Mouse (Mus musculus): ENCODE measurements around the gene Mapkapk2. TPM values are rescaled to one million over a fixed set of nuclear protein-coding genes. Genes with fewer than 3 reads are reported as not detected.

Gene Mapkapk2
- polyA plus RNA-seq, 1 experiment: 35.8 TPM

DNA sequence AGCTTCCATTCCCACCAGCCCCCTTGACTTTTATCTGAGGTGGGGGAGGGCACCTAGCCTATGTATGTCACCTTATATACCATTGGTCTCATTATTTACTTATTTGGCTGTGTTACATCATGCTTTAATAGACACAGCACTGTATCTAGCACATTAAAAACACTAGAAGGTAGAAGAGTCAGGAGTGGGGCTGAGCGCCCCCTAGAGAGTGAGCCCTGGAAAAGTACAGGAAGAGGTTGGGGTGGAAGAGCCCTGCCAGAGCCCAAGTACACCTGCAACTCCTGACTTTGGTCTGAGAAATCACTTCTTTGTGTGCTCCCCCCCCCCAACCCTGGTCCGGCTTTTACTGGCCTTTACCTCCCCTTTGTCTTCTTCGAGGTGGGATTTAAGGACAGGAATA, 24.4 kb upstream of the Mapkapk2 start:
- Histone ChIP-seq H3K4me1 (ENCODE audit: control insufficient read depth, insufficient read depth, low read length) (no peaks in the 10 kb centered on the region), H3K4me3 (replicated peaks; ENCODE audit: insufficient read depth, low read depth, low read length) (no peak overlapping the region), H3K27me3 (ENCODE audit: control insufficient read depth, insufficient read depth, low read length) (no peaks in the 10 kb centered on the region), H3K27ac (ENCODE audit: insufficient read depth, low read length) (no peak overlapping the region)
- 55% methylated on average over 3 of the region's 3 CpGs for WGBS
- TF ChIP-seq CTCF (IDR thresholded peaks at IDR 0.05; ENCODE audit: borderline replicate concordance, insufficient read depth, low read depth, low read length) (no peak), POLR2A (IDR thresholded peaks at IDR 0.05; ENCODE audit: borderline replicate concordance, insufficient read depth, low read length) (no peak)
- DNase-seq: no peak

GRCm38 (mm10) chr1:131119026-131119425, 21.4 kb upstream of the Mapkapk2 start:
- Histone ChIP-seq H3K27ac (ENCODE audit: insufficient read depth, low read length) (no peak overlapping the region), H3K4me1 (ENCODE audit: control insufficient read depth, insufficient read depth, low read length) (no peaks in the 10 kb centered on the region), H3K4me3 (replicated peaks; ENCODE audit: insufficient read depth, low read depth, low read length) (no peak overlapping the region), H3K27me3 (ENCODE audit: control insufficient read depth, insufficient read depth, low read length) (no peaks in the 10 kb centered on the region)
- DNase-seq: no peak
- WGBS: 60% methylated on average over 2 of the region's 2 CpGs
- TF ChIP-seq CTCF (IDR thresholded peaks at IDR 0.05; ENCODE audit: borderline replicate concordance, insufficient read depth, low read depth, low read length) (peak; percentile 42; the same call in 1 of the 2 replicates), POLR2A (IDR thresholded peaks at IDR 0.05; ENCODE audit: borderline replicate concordance, insufficient read depth, low read length) (no peak)

DNA sequence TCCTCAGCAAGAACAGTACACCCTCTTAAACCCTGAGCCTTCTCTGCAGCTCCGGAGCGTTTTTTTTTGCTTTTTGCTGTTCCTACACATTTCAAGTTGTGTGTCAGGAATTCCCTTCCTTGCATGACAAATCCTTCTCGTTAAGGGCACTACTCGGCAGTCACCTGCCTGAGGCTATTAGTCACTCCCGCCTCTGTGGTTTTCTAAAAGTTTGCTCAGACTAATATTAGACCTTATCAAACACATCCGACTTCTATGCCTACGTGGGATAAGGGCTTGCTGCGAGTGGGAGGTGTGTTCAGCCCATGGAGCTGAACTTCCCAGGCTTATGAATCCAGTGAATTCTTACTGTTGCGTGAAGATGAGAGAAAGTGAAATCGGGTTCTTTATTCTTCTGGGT, 20.9 kb upstream of the Mapkapk2 start:
- 87% methylated on average over 10 of the region's 10 CpGs for WGBS
- DNase-seq: no peak
- TF ChIP-seq POLR2A (IDR thresholded peaks at IDR 0.05; ENCODE audit: borderline replicate concordance, insufficient read depth, low read length) (no peak), CTCF (IDR thresholded peaks at IDR 0.05; ENCODE audit: borderline replicate concordance, insufficient read depth, low read depth, low read length) (no peak)

GRCm38 (mm10) chr1:131116430-131117011, 18.9 kb upstream of the Mapkapk2 start:
- 36% methylated on average over 13 of the region's 13 CpGs for WGBS
- DNase-seq: peak; percentile 40 to 55
- Histone ChIP-seq H3K27ac (ENCODE audit: insufficient read depth, low read length) (no peak overlapping the region), H3K4me3 (replicated peaks; ENCODE audit: insufficient read depth, low read depth, low read length) (no peak overlapping the region), H3K27me3 (ENCODE audit: control insufficient read depth, insufficient read depth, low read length) (no peaks in the 10 kb centered on the region), H3K4me1 (ENCODE audit: control insufficient read depth, insufficient read depth, low read length) (no peaks in the 10 kb centered on the region)
- TF ChIP-seq CTCF (IDR thresholded peaks at IDR 0.05; ENCODE audit: borderline replicate concordance, insufficient read depth, low read depth, low read length) (no peak), POLR2A (IDR thresholded peaks at IDR 0.05; ENCODE audit: borderline replicate concordance, insufficient read depth, low read length) (no peak)

More for the DNA sequence above, 20.9 kb upstream of the Mapkapk2 start:
- H3K27me3 ChIP-seq (ENCODE audit: control insufficient read depth, insufficient read depth, low read length): no peaks in the 10 kb centered on the region
- no peaks in the 10 kb centered on the region for H3K4me1 ChIP-seq (ENCODE audit: control insufficient read depth, insufficient read depth, low read length)
- H3K27ac ChIP-seq (ENCODE audit: insufficient read depth, low read length): no peak overlapping the region
- H3K4me3 ChIP-seq (replicated peaks; ENCODE audit: insufficient read depth, low read depth, low read length): no peak overlapping the region

DNA sequence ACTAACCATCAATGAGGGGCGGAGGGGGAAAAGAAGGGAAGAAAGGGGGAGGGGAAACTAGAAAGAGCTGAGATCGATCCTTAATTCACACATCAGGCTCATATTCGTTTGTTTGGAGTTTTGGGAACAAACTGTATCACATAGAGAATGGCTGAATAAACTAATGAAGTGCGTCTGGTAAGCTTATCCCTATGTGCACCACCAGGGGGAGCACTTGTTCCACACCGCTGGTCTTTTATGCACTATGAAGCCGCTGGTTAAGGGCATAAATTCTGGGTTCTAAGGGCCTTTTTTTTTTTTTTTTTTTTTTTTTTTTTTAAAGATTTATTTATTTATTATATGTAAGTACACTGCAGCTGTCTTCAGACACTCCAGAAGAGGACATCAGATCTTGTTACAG, 18.3 kb upstream of the Mapkapk2 start:
- no peak overlapping the region for H3K27ac ChIP-seq (ENCODE audit: insufficient read depth, low read length)
- no peak overlapping the region for H3K4me3 ChIP-seq (replicated peaks; ENCODE audit: insufficient read depth, low read depth, low read length)
- WGBS: 13% methylated on average over 6 of the region's 6 CpGs
- no peaks in the 10 kb centered on the region for H3K27me3 ChIP-seq (ENCODE audit: control insufficient read depth, insufficient read depth, low read length)
- H3K4me1 ChIP-seq (ENCODE audit: control insufficient read depth, insufficient read depth, low read length): no peaks in the 10 kb centered on the region
- TF ChIP-seq CTCF (IDR thresholded peaks at IDR 0.05; ENCODE audit: borderline replicate concordance, insufficient read depth, low read depth, low read length) (peak; percentile 90), POLR2A (IDR thresholded peaks at IDR 0.05; ENCODE audit: borderline replicate concordance, insufficient read depth, low read length) (no peak)
- peak; percentile 63 to 65 for DNase-seq

GRCm38 (mm10) chr1:131112576-131112975, 14.9 kb upstream of the Mapkapk2 start:
- 51% methylated on average over 6 of the region's 6 CpGs for WGBS
- TF ChIP-seq POLR2A (IDR thresholded peaks at IDR 0.05; ENCODE audit: borderline replicate concordance, insufficient read depth, low read length): no peak
- no peak for TF ChIP-seq CTCF (IDR thresholded peaks at IDR 0.05; ENCODE audit: borderline replicate concordance, insufficient read depth, low read depth, low read length)

GRCm38 (mm10) chr1:131110525-131111106, 13.0 kb upstream of the Mapkapk2 start:
- no peak overlapping the region for H3K4me3 ChIP-seq (replicated peaks; ENCODE audit: insufficient read depth, low read depth, low read length)
- no peak for DNase-seq
- no peaks in the 10 kb centered on the region for H3K4me1 ChIP-seq (ENCODE audit: control insufficient read depth, insufficient read depth, low read length)
- no peaks in the 10 kb centered on the region for H3K27me3 ChIP-seq (ENCODE audit: control insufficient read depth, insufficient read depth, low read length)
- H3K27ac ChIP-seq (ENCODE audit: insufficient read depth, low read length): no peak overlapping the region
- 74% methylated on average over 12 of the region's 12 CpGs for WGBS
- TF ChIP-seq CTCF (IDR thresholded peaks at IDR 0.05; ENCODE audit: borderline replicate concordance, insufficient read depth, low read depth, low read length) (no peak), POLR2A (IDR thresholded peaks at IDR 0.05; ENCODE audit: borderline replicate concordance, insufficient read depth, low read length) (no peak)

More at GRCm38 (mm10) chr1:131112576-131112975, 14.9 kb upstream of the Mapkapk2 start:
- Histone ChIP-seq H3K27ac (ENCODE audit: insufficient read depth, low read length) (no peak overlapping the region), H3K27me3 (ENCODE audit: control insufficient read depth, insufficient read depth, low read length) (no peaks in the 10 kb centered on the region), H3K4me1 (ENCODE audit: control insufficient read depth, insufficient read depth, low read length) (no peaks in the 10 kb centered on the region), H3K4me3 (replicated peaks; ENCODE audit: insufficient read depth, low read depth, low read length) (no peak overlapping the region)
- no peak for DNase-seq
